Mouse (Mus musculus): ENCODE measurements at regions not wholly inside any gene's neighbourhood (a gene's known extent, or its start where the extent isn't known, plus 50 kb on each side); places are given as distances from the start of the nearest gene placed in this dataset.
A peak's percentile ranks its signal among the peaks of the same experiment; 100 is the strongest.

DNA sequence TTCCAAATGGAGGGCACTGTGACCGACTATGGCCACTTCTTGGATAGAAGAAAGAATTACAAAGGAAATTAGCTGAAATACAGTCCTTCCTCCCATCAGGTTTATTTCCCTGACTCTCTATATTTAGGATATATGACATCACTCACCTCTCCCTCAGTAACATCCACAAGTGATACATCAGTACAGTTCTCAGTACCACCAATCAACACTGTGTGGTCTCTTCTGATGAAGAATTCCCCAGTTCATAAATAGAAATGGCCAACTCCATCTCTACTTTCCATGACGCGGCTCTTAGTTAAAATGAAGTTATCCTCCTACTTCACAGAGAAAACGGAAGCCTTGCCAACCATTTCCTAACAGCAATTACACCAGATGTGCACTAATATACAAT lies 208.3 kb upstream of the Dio2 start:
- ATAC-seq (replicated peaks; ENCODE audit: low FRiP score, low TSS enrichment, poor library complexity, severe bottlenecking) = no peak

DNA sequence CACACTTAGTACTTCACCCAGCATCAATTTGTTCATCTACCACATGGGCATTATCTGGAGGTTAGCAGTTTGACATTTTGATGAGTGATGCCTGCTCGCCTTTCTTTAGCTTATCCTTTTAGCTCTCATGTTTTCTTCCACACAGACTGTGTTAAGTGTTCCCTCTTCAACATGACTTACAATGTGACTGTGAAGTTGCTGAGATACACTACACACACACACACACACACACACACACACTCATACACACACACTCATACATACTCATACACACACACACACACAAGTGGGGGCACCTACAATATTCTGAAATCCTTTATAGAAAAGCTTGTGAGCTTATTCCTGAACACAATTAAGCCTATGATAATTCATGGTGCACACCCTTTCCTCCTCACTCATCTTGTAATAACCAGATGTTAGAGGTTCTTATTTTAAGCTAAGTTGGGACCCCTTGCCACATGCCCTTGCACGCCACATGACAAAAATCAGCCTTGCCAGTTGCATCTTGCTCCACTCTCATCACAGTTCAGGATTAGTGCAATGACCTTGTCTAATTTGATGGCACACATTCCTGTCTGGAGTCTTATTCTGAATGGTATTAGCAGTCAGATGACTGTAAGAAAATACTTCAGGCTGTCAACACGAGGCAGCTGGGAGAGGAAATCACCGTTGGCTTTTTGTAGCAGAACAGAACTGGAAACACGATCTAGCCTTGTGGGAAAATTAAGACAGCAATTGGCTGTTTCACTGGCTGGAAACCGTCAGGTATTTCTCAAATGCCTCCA lies 207.7 kb upstream of the Dio2 start:
- no peak for ATAC-seq (replicated peaks; ENCODE audit: low FRiP score, low TSS enrichment, poor library complexity, severe bottlenecking)

DNA sequence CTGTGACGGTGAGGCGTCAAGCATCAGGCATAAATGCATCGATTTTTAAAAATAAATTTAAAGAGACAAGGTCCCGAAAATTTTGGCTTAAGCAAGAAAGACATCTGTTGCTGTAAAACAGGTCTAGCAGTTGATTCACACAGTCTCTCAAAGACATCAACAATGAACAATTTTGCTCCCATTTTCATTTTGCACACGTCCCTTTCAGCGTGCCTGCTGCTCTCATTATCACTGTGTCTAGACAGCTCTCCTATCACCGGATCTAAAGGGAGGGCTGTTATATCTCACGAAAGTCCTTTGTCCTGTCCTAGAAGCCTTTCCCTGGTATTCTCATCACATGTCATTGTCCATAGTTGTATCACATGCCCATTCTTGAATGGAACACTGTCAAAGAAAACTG lies 194.4 kb upstream of the Dio2 start:
- no peak for ATAC-seq (replicated peaks; ENCODE audit: low FRiP score, low TSS enrichment, poor library complexity, severe bottlenecking)

DNA sequence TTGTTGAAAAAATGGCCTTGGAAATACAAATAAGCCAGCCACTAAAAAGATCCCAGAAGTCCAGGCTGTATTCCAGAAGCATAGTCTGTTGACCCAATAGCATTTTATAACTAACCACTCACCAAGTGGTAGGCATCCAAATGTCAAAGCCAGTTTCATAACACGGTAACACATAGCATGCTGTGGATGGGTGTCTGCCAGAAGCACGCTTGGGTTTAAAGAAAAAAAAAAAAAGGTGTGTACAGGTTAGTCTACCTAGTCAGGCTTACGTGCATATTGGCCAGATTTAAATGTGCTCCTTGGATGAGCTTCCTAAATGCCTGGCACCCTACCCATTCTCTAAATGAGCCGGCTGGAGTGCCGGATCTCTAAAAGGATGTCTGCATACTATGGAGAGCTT lies 194.0 kb upstream of the Dio2 start:
- ATAC-seq (replicated peaks; ENCODE audit: low FRiP score, low TSS enrichment, poor library complexity, severe bottlenecking) = no peak

DNA sequence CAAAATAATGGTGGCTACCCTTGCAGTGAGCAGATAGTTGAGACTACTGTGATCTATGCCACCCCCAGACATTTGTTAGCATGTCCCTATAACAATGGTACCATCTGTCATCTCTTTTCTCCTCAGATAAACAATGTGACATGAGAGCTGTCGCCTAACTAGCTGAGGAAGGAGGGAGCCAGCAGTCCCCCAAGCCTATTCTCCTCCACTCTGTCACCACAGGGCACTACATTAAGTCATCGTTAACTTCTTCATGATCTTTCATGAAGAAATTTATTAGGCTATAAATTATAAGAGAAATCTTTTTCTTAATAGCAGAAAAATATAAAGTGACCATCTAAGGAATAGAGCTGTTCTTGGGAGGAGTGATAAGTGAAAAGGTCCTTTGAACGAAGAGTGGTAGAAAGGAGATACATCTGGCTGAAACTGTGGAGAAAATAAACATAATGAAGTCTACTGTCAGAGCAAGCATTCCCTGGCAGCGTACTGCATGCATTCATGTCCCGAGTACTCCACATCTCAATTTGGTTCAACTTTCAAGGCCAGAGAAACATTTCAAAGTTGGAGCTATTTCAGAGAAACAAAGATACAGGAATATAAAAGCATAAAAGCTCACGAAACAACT lies 192.0 kb upstream of the Dio2 start:
- no peak for ATAC-seq (replicated peaks; ENCODE audit: low FRiP score, low TSS enrichment, poor library complexity, severe bottlenecking)

DNA sequence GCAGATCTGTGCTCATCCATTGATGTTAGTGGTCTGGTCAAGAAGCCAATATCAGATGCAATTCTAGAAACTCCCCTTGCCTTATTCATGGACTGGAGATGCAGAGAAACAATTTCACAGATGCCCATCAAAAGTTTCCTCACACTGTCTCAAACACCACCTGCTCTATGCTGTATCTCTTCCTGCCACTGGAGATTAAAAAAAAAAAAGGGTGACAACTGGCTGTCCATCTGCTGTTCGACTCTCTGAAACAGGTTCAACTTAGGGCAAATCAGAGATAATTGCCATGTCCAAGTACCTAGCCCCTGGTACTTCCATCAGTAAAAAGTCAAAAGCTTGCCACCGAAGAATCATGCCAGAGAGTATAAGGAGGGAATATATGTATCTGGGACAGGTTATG lies 185.4 kb upstream of the Dio2 start:
- ATAC-seq (replicated peaks; ENCODE audit: low FRiP score, low TSS enrichment, poor library complexity, severe bottlenecking) = no peak

DNA sequence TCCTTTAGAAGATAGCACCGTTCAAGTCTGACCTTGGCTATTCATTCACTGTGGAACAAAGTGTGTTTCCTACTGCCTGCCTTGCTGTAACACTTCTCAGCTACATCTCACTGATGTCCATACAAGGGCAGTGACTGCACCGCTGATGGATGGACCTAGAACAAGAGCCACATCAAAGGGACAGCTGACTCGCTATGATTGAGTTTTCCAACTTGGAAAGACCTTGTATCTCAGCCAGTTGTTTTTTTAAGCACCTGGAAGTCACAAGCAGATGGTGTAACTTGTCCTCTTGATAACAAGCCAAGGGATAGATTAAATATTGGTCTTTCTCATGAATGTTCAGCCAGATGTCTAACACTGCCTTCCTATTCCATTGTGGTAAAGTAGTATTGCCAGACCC lies 184.9 kb upstream of the Dio2 start:
- ATAC-seq (replicated peaks; ENCODE audit: low FRiP score, low TSS enrichment, poor library complexity, severe bottlenecking) = no peak

DNA sequence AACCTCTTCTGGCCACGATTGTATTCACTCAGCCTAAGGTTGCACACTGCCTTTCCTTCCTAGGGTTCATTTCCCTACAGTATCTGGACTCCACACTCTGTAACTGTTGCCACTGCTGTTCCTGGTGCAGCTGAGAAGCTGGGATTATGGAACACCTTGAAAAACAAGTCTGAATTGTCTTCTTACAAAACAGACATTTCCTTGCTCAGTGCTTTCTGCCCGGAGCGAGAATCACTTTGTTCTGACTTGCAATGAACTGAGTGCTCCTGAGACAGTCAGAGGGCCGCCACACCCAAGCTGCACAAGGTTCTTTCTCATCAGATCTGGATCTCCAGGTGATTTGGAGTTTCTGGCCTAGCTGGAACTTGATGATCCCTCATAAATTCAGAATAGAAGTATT lies 183.0 kb upstream of the Dio2 start:
- no peak for ATAC-seq (replicated peaks; ENCODE audit: low FRiP score, low TSS enrichment, poor library complexity, severe bottlenecking)

DNA sequence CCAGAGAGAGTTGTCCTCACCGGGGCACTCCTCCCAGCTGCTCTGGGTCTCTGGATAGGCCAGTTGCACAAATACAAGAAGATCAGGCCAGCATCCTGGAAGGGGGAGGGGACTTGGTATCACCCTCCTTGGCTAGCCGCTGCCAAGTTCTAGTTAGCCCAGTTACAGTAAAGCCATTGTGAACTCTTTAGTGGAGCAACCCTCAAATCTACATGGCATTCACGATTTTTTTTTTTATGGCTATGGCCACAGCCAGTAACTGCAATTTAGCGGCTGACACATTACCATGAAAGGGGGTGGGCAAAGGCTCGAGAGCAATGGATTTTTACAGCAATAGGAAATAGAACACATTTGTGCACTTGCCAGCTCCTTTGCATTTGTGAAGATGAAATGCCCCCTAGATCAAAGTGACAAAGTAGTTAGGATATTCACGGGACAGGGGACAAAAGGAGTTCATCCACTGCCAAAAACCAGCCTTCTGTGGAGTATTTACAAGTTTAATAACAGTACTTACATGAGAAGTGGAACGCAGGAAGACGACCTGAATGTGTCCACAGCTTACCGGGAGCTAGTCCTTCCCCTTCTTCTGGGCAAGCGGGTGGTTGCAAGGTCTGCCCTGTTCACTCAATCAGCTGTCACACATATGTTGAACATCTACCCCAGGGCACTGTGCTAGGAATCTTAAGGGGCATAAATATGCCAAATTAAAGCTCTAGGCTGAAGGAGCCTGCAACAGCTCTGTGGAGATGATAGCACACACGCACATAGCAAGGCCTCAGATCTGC lies 177.9 kb upstream of the Dio2 start:
- ATAC-seq (replicated peaks; ENCODE audit: low FRiP score, low TSS enrichment, poor library complexity, severe bottlenecking) = no peak

DNA sequence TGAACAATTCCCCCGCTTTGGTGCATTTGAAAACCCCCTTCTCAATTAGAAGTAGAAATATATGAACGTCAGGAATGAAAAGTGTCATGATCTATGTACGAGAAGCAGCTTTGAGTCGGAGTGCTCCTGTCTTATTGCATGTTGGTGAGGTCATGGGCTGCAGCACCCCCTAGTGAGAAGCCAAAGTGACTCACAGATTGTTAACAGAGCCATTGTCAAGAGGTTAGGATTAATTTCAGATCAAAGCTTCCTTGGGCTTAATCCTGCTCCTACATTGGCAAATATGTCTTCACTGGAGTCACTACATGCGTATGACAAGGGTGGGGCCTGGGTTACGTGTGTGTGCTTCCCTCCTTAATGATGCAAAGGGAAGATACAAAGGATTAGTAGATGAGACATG lies 165.8 kb upstream of the Dio2 start:
- ATAC-seq (replicated peaks; ENCODE audit: low FRiP score, low TSS enrichment, poor library complexity, severe bottlenecking) = 0 out of 2 replicates have a peak, but pooled peaks have one; percentile 47

DNA sequence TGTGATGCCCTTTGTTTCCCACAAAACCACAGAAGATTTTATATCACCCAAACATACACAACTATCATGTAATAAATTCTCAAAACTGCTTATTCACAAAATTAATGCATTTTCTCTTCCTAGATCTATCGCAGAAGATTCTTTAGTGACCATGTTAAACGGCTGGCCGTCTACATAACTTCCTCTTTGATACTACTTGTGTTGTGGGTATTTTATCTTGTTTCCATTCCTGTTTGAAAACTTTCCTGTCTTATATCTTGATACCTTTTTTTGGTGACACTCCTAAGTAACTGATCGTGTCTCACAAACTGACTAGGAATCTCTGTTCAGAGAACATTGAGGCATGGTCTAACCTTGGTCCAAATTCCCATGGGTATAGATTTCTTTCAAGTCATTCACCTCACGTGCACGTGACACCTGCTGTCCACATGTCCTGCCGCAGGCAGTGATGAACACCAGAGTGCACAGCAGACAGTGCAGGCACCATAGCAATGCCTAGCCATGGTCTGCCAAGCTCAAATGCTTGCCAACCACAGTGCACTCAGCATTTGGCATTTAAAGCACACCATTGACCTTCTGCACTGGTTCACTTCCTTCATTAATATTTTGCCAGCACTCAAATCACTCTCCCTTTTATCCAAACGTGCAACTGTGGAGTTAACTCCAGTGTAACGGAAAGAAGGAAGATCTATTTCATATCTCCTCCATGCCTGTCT lies 155.6 kb upstream of the Dio2 start:
- no peak for ATAC-seq (replicated peaks; ENCODE audit: low FRiP score, low TSS enrichment, poor library complexity, severe bottlenecking)

DNA sequence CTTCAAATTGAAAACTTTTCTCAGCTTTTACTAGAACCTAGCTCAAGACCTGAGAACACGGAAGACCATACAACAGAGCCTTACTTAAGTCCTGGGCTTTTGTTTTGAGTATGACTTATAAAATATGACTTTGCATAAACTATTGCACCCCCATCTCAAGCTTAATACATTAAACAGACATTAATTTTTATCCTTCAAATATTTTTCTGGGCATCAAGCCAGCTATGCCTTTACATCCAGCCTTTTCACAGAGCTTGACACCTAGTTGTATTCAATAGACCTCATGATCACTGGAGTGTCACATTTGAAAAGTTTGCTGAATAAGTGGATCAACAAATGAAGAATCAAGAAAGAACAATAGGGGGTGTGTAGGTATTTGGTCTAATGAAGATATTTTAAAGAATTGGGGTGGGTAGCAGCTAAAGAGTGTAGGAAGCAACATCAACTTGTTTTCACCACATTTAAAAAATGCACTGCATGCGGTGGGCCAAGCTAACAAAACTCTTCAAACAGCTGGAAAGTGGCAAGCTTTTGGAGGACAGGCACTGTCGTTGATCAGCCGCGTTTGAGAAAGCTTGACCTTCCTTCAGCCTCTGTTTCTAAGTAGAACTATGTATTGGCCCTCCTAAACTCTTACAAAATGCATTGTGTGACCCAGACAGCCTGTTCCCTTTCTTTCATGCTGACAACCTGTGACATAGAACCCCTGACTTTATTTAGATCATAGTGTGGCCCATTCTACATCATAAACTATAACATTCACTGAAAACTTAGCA lies 138.2 kb upstream of the Dio2 start:
- ATAC-seq (replicated peaks; ENCODE audit: low FRiP score, low TSS enrichment, poor library complexity, severe bottlenecking) = no peak

DNA sequence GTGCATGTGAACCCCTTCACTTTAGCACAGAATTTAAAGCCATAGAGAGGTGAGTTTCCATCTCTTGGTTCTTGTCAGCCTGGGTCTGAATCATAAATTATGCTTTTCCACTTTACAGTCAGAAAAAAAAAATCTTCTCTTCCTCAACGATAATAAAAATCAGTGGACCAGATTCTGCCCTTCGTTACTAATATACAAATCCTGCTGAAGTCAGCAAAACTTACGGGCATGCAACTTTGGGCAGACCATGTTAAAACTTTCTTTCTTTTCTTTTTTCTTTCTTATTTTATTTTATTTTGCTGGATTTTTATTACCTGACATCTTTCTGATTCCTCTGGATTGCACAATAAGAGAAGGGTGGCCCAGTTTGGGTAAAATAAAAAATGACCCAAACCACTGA lies 136.6 kb upstream of the Dio2 start:
- ATAC-seq (replicated peaks; ENCODE audit: low FRiP score, low TSS enrichment, poor library complexity, severe bottlenecking) = no peak

DNA sequence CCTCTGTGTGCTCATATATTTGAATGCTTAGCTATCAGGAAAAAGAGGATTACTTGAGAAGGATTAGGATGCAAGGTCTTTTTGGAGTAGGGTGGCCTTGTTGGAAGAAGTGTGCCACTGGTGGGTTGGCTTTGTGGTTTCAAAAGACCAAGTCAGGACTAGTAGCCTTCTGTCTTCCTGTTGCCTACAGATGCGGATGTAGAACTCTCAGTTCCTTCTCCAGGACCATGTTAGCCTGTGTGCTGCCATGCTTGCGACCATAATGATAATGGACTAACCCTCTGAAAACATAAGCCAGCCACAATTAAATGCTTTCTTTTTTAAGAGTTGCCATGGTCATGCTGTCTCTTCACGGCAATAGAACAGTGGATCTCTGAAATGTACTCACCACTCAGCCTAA lies 135.7 kb upstream of the Dio2 start:
- ATAC-seq (replicated peaks; ENCODE audit: low FRiP score, low TSS enrichment, poor library complexity, severe bottlenecking) = no peak

DNA sequence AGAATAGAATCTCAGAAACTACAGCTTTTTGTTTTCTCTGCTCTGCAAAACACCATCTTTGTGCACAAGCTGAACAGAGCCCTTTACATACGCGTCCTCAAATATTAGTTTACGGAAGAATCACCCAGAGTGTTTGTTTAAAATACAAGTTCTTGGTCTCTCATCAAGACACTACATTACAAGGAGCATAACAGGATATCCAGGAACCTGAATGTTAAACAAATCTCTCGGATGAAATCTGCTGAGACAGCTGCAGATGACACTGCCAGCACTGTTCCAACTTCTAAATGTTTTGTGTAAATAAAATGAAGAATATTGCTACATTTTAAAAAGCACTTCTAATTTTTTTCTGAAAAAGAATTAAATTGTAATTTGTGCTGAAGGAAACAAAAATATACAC lies 128.4 kb upstream of the Dio2 start:
- ATAC-seq (replicated peaks; ENCODE audit: low FRiP score, low TSS enrichment, poor library complexity, severe bottlenecking) = no peak

DNA sequence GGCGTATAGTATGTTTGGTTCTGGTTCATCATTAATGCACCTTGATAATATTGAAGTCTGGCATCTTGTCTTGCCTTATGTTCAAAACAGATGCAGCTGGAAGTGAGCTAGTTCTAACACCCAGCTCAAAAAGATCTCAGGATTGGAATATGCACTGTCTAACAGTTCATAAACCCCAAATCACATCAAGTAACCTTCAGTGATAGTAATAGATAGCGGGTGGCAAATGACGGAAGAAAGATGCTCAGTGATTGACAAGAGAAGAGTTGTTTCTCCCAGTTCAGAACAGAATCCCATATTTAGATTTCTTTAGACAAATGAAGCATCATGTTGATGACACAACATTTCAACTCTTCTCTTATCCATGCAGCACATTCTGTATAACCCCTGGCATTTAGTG lies 124.4 kb upstream of the Dio2 start:
- ATAC-seq (replicated peaks; ENCODE audit: low FRiP score, low TSS enrichment, poor library complexity, severe bottlenecking) = no peak

DNA sequence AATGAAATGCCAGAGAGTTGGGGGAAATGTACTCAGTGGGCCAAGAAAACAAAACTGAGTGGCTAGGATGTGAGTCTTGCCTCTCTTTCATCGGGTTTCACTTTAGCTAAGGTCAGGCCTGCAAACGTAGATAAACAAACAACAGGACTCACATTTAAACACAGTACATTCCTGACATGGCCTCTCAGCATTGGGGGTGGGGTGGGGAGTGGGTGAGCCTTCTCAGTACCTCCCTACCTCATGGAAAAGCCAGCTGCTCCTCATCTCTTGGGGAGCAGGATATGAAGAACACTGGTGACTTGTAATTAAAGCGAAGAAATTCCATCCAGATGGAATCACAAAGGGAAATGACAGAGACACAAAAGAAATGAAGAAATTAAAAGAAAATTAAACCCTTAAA lies 119.5 kb upstream of the Dio2 start:
- ATAC-seq (replicated peaks; ENCODE audit: low FRiP score, low TSS enrichment, poor library complexity, severe bottlenecking) = no peak

DNA sequence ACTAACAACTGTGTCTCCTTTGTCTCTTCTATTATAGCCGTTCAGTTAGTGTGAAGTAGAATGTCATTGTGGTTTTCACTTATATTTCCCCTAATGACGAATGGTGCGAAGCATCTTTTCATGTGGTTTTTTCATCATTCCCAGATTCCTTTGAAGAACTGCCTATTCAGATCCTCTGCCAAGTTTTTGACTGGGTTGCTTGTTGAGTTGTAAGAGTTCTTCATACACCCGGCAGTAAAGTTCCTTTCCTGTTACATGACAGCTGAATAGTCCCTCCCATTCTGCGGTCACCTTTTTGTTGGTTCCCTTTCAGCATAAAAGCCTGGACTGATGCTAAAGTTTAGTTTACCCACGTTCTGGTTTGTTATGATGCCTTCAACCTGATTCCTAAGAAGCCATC lies 72.4 kb upstream of the Dio2 start:
- ATAC-seq (replicated peaks; ENCODE audit: low FRiP score, low TSS enrichment, poor library complexity, severe bottlenecking) = no peak

DNA sequence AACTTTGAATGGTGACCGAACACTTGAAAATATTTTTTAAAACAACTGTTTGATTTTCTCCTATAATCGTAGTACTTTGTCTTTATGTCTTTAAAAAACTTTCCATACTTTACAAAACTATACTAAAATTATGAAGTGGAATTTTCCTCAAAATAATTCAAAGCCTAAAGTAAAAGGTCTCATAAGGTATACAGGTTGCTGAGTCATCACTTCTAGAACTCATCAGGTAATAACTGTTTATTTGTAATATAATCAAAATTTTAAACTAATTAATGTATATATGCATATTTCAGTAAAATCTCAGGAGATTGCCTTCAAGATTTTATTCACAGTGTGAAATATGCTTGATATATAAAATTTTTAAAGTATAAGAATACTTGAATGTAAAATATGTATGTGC lies 52.3 kb upstream of the Dio2 start:
- ATAC-seq (replicated peaks; ENCODE audit: low FRiP score, low TSS enrichment, poor library complexity, severe bottlenecking) = no peak
